Mouse (Mus musculus): Measurements from ENCODE around the gene Cd302. TPM values are rescaled to one million over a fixed set of nuclear protein-coding genes. Genes with fewer than 3 reads are reported as not detected.

The Cd302 gene
- total and polyA plus RNA-seq, 3 experiments, result not detected

DNA sequence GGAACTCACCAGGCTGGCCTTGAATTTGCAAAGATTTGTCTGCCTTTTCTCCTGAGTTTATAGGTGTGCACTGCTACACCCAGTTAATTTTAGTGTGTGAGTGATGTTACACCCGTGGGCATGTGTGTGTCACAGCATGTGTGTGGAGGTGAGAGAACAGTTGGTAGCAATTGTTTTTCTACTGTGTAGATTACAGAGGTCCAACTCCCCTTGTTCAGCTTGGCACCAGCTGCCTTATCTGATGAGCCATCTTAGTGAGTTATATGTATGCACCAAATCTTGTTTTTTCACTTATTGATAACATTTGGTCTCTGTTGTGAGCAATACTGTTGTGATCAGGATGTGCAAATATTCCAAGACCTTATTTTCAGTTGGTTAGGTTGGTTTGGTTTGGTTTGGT is 60.8 kb downstream of the Cd302 start:
- Histone ChIP-seq H3K4me3 (replicated peaks in 1 of 3; ENCODE audit: low read depth in 2 of 3, low read length in 2 of 3, poor library complexity in 1 of 3) (no peak overlapping the region), H3K27ac (ENCODE audit: insufficient read depth, low read depth) (no peak overlapping the region), H3K79me2 (replicated peaks; ENCODE audit: control insufficient read depth, extremely low read depth, insufficient read depth, poor library complexity, severe bottlenecking) (peaks cover 82% of the 10 kb centered on the region), H3K4me2 (ENCODE audit: insufficient read depth, low read depth, poor library complexity, severe bottlenecking) (no peak overlapping the region), H3K36me3 (replicated peaks in 1 of 2; ENCODE audit: control insufficient read depth in 1 of 2, insufficient read depth in 1 of 2, low read length in 1 of 2) (peaks cover 6 to 48% of the 10 kb centered on the region in 2 experiments), H3K27me3 (replicated peaks) (no peaks in the 10 kb centered on the region), H3K9me3 (replicated peaks; ENCODE audit: low read length) (no peaks in the 10 kb centered on the region), H3K9ac (ENCODE audit: insufficient read depth, low read depth) (no peak overlapping the region), H3K4me1 (ENCODE audit: control insufficient read depth in 1 of 2, insufficient read depth in 2 of 2) (peaks cover 2 to 24% of the 10 kb centered on the region in 2 experiments; a peak in 2 of 4 replicates)
- TF ChIP-seq MAFK (IDR thresholded peaks at IDR 0.05; ENCODE audit: insufficient replicate concordance, low read length) (no peak), USF2 (conservative IDR thresholded peaks at IDR 0.05; ENCODE audit: low read depth, low read length) (no peak), ZMIZ1 (IDR thresholded peaks at IDR 0.05; ENCODE audit: low read depth, low read length) (no peak), MAX (IDR thresholded peaks at IDR 0.05; ENCODE audit: low read length) (no peak)
- in situ Hi-C loops (cut with MboI; ENCODE audit: low pct_ligation_motif_present, low pct_unique_long_range_greater_than_20kb, low sequenced_read_pairs) (no loop called here), dilution Hi-C loops (cut with MboI; ENCODE audit: extremely low pct_ligation_motif_present, extremely low pct_unique_long_range_greater_than_20kb, low sequenced_read_pairs) (no loop called here)
- no peak for DNase-seq (ENCODE audit: extremely low read depth)

DNA sequence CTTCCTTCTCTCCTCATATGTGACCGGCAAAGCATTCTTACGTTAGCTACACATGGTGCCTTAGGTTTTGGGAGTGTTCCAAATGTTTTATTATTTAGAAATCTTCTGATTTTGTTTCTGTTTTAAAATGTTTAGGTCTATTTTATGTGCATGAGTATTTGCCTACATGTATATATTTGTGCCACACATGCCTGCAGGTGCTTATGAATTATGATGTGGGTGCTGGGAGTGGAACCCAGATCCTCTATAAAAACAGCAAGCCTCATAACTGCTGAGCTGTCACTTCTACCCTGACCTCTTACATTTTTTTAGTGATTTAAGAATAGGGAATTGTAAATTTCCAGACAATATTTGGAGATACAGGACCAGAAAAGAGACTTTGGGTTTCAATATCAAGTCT is 62.3 kb downstream of the Cd302 start:
- peaks cover 2 to 39% of the 10 kb centered on the region in 2 experiments; a peak in 2 of 4 replicates for H3K4me1 ChIP-seq (ENCODE audit: control insufficient read depth in 1 of 2, insufficient read depth in 2 of 2)
- in situ Hi-C loops (cut with MboI; ENCODE audit: low pct_ligation_motif_present, low pct_unique_long_range_greater_than_20kb, low sequenced_read_pairs), result no loop called here
- no peak overlapping the region for H3K4me2 ChIP-seq (ENCODE audit: insufficient read depth, low read depth, poor library complexity, severe bottlenecking)
- peaks cover 6 to 44% of the 10 kb centered on the region in 2 experiments for H3K36me3 ChIP-seq (replicated peaks in 1 of 2; ENCODE audit: control insufficient read depth in 1 of 2, insufficient read depth in 1 of 2, low read length in 1 of 2)
- H3K9me3 ChIP-seq (replicated peaks; ENCODE audit: low read length), result no peaks in the 10 kb centered on the region
- no peak for DNase-seq (ENCODE audit: extremely low read depth)
- no peak for TF ChIP-seq ZC3H11A (IDR thresholded peaks at IDR 0.05; ENCODE audit: low read depth, low read length)
- no peak for TF ChIP-seq JUND (conservative IDR thresholded peaks at IDR 0.05; ENCODE audit: low read depth, low read length)
- TF ChIP-seq CHD1 (IDR thresholded peaks at IDR 0.05; ENCODE audit: low read depth, low read length), result no peak
- TF ChIP-seq TBP (conservative IDR thresholded peaks at IDR 0.05; ENCODE audit: low read depth, low read length), result no peak
- no peak for TF ChIP-seq MYC (IDR thresholded peaks at IDR 0.05; ENCODE audit: low read depth, low read length)
- TF ChIP-seq POLR2A (IDR thresholded peaks at IDR 0.05; ENCODE audit: low read depth, low read length), result no peak
- no peak for TF ChIP-seq JUN (IDR thresholded peaks at IDR 0.05; ENCODE audit: insufficient read depth, low read depth, low read length)
- TF ChIP-seq CTCF (conservative IDR thresholded peaks at IDR 0.05 in 1 of 2, IDR thresholded peaks at IDR 0.05 in 1 of 2; ENCODE audit: low read depth in 2 of 2, low read length in 2 of 2), result no peak
- TF ChIP-seq TCF12 (IDR thresholded peaks at IDR 0.05; ENCODE audit: low read depth, low read length), result no peak
- TF ChIP-seq MAFK (IDR thresholded peaks at IDR 0.05; ENCODE audit: insufficient replicate concordance, low read length), result no peak
- TF ChIP-seq ZKSCAN1 (IDR thresholded peaks at IDR 0.05; ENCODE audit: borderline replicate concordance, low read depth, low read length), result no peak
- TF ChIP-seq ZMIZ1 (IDR thresholded peaks at IDR 0.05; ENCODE audit: low read depth, low read length), result no peak
- no peak for TF ChIP-seq KAT2A (IDR thresholded peaks at IDR 0.05; ENCODE audit: insufficient replicate concordance, low read length)
- TF ChIP-seq ETS1 (conservative IDR thresholded peaks at IDR 0.05; ENCODE audit: low read depth, low read length), result no peak
- no peak for TF ChIP-seq ELF1 (IDR thresholded peaks at IDR 0.05; ENCODE audit: low read depth, low read length)
- TF ChIP-seq CHD2 (IDR thresholded peaks at IDR 0.05; ENCODE audit: low read length), result no peak
- TF ChIP-seq MAZ (IDR thresholded peaks at IDR 0.05; ENCODE audit: low read depth, low read length), result no peak
- no peak for TF ChIP-seq MAX (IDR thresholded peaks at IDR 0.05; ENCODE audit: low read length)
- dilution Hi-C loops (cut with MboI; ENCODE audit: extremely low pct_ligation_motif_present, extremely low pct_unique_long_range_greater_than_20kb, low sequenced_read_pairs), result no loop called here
- no peak overlapping the region for H3K4me3 ChIP-seq (replicated peaks in 1 of 3; ENCODE audit: low read depth in 2 of 3, low read length in 2 of 3, poor library complexity in 1 of 3)
- H3K27me3 ChIP-seq (replicated peaks), result no peaks in the 10 kb centered on the region
- peaks cover 85% of the 10 kb centered on the region for H3K79me2 ChIP-seq (replicated peaks; ENCODE audit: control insufficient read depth, extremely low read depth, insufficient read depth, poor library complexity, severe bottlenecking)
- no peak overlapping the region for H3K27ac ChIP-seq (ENCODE audit: insufficient read depth, low read depth)
- no peak overlapping the region for H3K9ac ChIP-seq (ENCODE audit: insufficient read depth, low read depth)

Data from CH12.LX (cell line).